Mouse (Mus musculus): Measurements from ENCODE around the gene Gm9887.

DNA sequence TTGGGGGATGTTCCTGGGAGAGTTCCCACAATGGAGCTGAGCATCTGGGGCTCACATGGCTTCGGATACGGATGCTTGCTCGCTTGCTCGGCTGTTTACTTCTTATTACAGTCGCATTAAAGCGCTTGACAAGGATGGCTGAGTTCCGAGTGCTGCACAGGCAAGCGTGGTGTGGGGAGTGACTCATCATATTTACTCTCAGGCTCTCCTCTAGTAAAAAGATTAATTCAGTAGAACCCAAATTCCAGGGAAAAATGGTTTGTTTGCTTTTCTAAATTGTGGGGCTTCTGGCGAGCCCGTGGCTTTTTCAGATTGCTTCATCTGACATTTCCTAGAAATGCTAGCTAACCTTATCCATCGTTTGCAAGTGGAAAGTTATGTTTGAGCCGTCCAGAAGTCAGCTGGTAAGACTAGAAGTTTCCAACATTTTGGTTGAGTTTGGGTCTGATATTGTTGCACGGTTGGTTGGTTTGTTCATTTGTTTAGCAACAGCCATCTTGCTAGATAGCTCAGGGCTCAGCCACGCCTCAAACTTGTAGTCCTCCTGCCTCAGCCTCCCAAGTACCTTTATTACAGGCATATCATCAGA is 46.9 kb upstream of the Gm9887 start:
- TF ChIP-seq CTCF (IDR thresholded peaks at IDR 0.05; ENCODE audit: control insufficient read depth, insufficient read depth, insufficient read length) (no peak), MAX (IDR thresholded peaks at IDR 0.05) (peak; percentile 70)
